Mouse (Mus musculus): Measurements from ENCODE around the gene Lrp5.

Gene Lrp5

GRCm38 (mm10) chr19:3556169-3556827, 130.1 kb downstream of the Lrp5 start:
- DNase-seq (ENCODE audit: low read depth, low spot score), result no peak

GRCm38 (mm10) chr19:3554785-3555184, 131.6 kb downstream of the Lrp5 start:
- no peak for DNase-seq (ENCODE audit: low read depth, low spot score)

- DNase-seq (ENCODE audit: low read depth, low spot score), result no peak
Measured at GRCm38 (mm10) chr19:3551573-3552159, 134.7 kb downstream of the Lrp5 start.

- no peak for DNase-seq (ENCODE audit: low read depth, low spot score)
Measured at GRCm38 (mm10) chr19:3550101-3550500, 136.3 kb downstream of the Lrp5 start.

- no peak for DNase-seq (ENCODE audit: low read depth, low spot score)
Measured at GRCm38 (mm10) chr19:3549263-3549662, 137.1 kb downstream of the Lrp5 start.

- DNase-seq (ENCODE audit: low read depth, low spot score), result no peak
Measured at GRCm38 (mm10) chr19:3548311-3548710, 138.1 kb downstream of the Lrp5 start.

- DNase-seq (ENCODE audit: low read depth, low spot score), result no peak
Measured at GRCm38 (mm10) chr19:3544995-3545394, 141.4 kb downstream of the Lrp5 start.

- no peak for DNase-seq (ENCODE audit: low read depth, low spot score)
Measured at GRCm38 (mm10) chr19:3542591-3542990, 143.8 kb downstream of the Lrp5 start.

GRCm38 (mm10) chr19:3540997-3541396, 145.4 kb downstream of the Lrp5 start:
- no peak for DNase-seq (ENCODE audit: low read depth, low spot score)

- DNase-seq (ENCODE audit: low read depth, low spot score), result no peak
Measured at GRCm38 (mm10) chr19:3540254-3540653, 146.1 kb downstream of the Lrp5 start.

GRCm38 (mm10) chr19:3539456-3539855, 146.9 kb downstream of the Lrp5 start:
- DNase-seq (ENCODE audit: low read depth, low spot score), result no peak

GRCm38 (mm10) chr19:3537658-3538057, 148.7 kb downstream of the Lrp5 start:
- no peak for DNase-seq (ENCODE audit: low read depth, low spot score)

- no peak for DNase-seq (ENCODE audit: low read depth, low spot score)
Measured at GRCm38 (mm10) chr19:3534945-3535344, 151.4 kb downstream of the Lrp5 start.
